Mouse (Mus musculus) cerebellum, adult (tissue): ENCODE measurements around the gene Ddx6.
A peak's percentile ranks its signal among the peaks of the same experiment; 100 is the strongest.

Source experiments
- ATAC-seq: cut with Nextera tagmentation; 2 replicates; pipeline ENCODE4 v1.9.2; 2017; ENCODE audit warnings: mild to moderate bottlenecking, moderate library complexity, mixed read lengths; ENCODE audit not compliant: insufficient number of reproducible peaks, low FRiP score, low TSS enrichment

Gene Ddx6

DNA sequence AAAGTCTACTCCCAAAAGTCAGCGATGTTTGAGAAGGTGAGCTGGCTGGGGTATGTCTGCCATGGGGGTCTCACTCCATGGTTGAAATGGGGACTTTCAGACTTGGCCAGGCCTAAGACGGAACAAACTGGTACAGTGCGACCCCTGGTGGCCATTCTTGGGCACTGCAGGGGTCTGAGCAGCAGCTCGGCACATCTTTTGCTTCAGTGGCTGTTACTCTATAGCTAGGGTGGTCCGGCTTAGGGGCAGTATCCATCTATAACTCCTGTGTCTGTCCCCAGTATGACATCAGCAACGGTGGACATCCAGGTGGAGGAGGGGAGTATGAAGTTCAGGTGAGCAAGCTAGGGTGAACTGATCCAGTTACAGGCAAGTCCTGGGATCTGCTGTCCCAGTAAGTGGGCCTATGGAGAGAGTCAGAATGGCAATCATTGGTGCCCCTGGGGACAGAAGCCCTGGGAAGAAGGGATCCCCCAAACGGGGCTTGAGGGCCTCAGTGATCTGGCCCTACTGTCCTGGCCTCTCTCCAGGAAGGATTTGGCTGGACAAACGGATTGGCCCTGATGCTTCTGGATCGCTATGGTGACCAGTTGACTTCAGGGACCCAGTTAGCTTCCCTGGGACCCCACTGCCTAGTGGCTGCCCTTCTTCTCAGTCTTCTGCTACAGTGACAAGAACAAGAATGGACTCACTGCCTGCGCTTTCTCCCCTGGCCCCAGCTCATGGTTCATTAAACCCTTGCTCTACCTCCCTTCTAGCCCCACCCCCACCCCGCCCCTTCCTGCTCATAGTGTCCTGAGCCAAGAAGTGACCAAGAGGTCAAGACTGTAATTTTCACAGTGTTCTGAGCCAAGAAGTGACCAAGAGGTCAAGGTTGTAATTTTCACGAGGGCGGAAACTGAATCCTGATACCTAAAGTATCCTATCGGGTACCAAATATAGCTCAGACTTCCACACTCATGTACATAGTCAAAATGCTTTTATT lies 80.9 kb downstream of the Ddx6 start:
- peak; percentile 15; the same call in 1 of the 2 replicates for ATAC-seq

GRCm38 (mm10) chr9:44686638-44687037 lies 81.9 kb downstream of the Ddx6 start:
- ATAC-seq = no peak

- ATAC-seq = no peak
Observed at GRCm38 (mm10) chr9:44688013-44688412, 83.3 kb downstream of the Ddx6 start.
